Mouse (Mus musculus) olfactory bulb, adult 2 months (tissue): ENCODE data around the gene Mgarp. TPM values are rescaled to one million over a fixed set of nuclear protein-coding genes. Genes with fewer than 3 reads are reported as not detected.
A peak's percentile ranks its signal among the peaks of the same experiment; 100 is the strongest.
"Not testable (repeated sequence)": the region's sequence is repeated elsewhere in the genome, so short reads cannot be mapped to it uniquely, and the experiment has no call there.

Experiments
- H3K27ac ChIP-seq: fragments of 200-500 bp; 2 replicates; pipeline ENCODE4 v1.5.1; 2012; ENCODE audit warnings: low read depth, low read length; ENCODE audit not compliant: insufficient read depth
- H3K4me1 ChIP-seq: fragments of 200-500 bp; 2 replicates; pipeline ENCODE4 v1.6.1; 2012; ENCODE audit warnings: low read length; ENCODE audit not compliant: control insufficient read depth, insufficient read depth
- H3K4me3 ChIP-seq: fragments of 200-500 bp; 2 replicates; pipeline ENCODE4 v1.5.1; 2012; ENCODE audit warnings: mild to moderate bottlenecking, low read depth, low read length, moderate library complexity; ENCODE audit not compliant: insufficient read depth
- CTCF ChIP-seq: fragments of 200-500 bp; IDR thresholded peaks from 2 replicates; pipeline ENCODE4 v1.5.1; 2012; ENCODE audit warnings: low read depth, mild to moderate bottlenecking, low read length, moderate library complexity; ENCODE audit not compliant: insufficient read depth
- POLR2A ChIP-seq: fragments of 200-500 bp; IDR thresholded peaks from 2 replicates; pipeline ENCODE4 v1.6.1; 2012; ENCODE audit warnings: mild to moderate bottlenecking, low read depth, low read length, moderate library complexity; ENCODE audit not compliant: insufficient read depth
- WGBS: fragments of 180-500 bp; shearing (Covaris S2); methylation state at CpG from one replicate; pipeline ENCODE4 v1.1.7; 2018; 5-methylcytosine and 5-hydroxymethylcytosine counted together
- polyA plus RNA-seq: library from polyadenylated mRNA; stranded (reverse); fragments of >200 nt; gene quantifications from 2 replicates; pipeline ENCODE4 v1.2.4, GENCODE M21; 2012; ENCODE audit warnings: low replicate concordance; ENCODE audit not compliant: missing spikeins, insufficient read depth, insufficient read length

The Mgarp gene
- polyA plus RNA-seq, result not detected in 2 replicates

DNA sequence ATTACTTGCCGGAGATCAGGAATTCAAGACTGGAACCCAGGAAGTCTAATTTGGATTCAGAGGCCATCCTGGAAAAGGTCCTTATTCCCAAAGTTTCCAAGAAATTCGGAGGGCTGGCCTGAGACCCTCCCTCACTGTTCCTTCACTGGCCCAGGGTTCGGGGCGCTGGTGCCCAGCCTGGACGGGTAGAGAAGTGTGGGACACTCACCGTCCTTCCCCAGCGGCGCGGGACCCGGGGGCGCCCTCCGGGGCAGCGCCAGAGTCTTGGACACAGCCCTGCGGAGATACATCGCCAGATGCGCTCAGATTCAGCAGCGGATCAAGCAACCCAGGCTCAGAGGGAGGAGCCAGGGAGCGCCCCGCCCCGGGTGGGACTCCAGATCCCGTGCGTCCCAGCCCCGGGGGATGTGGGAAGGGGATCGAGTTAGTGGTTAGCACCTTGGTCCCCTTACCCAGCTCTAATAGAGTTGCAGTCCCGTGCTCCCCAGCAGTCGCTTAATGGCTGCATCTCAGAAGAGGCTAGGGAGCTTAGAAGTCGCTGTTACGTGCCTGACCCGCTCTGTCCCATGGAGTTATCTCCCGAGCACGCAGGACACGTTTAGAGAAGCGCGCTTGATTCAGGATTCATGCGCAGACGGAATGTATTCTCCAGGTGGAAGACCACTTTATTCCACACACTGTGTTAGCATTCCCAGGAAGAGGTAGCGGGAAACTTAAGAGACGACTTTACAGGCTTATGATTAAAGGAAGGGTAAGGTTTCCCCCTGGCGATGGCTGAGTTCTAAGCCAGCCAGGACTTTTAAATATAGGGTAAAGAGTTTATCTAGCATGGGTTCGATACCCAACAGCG lies at the start of gene Mgarp:
TSS of gene Mgarp (minus strand) at position 520 of the 850 bp plus-strand sequence.
- WGBS, result 4% methylated on average over 41 of the region's 41 CpGs
- peak within 1 kb of the TSS; percentile 42 for H3K4me3 ChIP-seq
- H3K27ac ChIP-seq, result no peak within 1 kb of the TSS
- H3K4me1 ChIP-seq, result peaks cover 6% of the 10 kb centered on the region
- TF ChIP-seq CTCF (no peak), POLR2A (no peak)

GRCm38 (mm10) chr3:51434871-51435595 lies 38.5 kb upstream of the Mgarp start:
- 91% methylated on average over 3 of the region's 3 CpGs for WGBS
- Histone ChIP-seq H3K27ac (no peak overlapping the region), H3K4me1 (no peaks in the 10 kb centered on the region), H3K4me3 (no peak overlapping the region)
- TF ChIP-seq POLR2A, result no peak

GRCm38 (mm10) chr3:51434364-51434763 lies 37.8 kb upstream of the Mgarp start:
- not testable (repeated sequence) for H3K4me1 ChIP-seq, H3K4me3 ChIP-seq, H3K27ac ChIP-seq
- WGBS, result 85% methylated on average over 5 of the region's 5 CpGs

DNA sequence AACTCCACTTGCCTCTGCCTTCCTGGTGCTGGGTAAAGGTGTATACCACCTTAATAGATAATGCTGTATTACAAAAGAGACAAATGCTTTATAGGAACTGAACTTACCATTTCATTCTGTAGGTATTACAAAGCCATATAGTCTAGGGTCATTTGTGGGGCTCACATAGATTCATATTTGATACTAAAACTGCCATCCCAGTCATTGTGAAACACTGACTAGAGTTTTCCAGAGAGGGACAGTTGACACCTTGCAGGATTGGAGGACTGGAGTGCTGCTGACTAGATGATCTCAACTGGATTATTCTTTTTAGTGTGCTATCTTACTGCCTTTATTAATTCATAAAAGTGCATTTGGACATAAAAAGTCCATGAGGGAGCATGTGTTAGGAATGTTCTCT lies 28.9 kb upstream of the Mgarp start:
- no peak overlapping the region for H3K27ac ChIP-seq
- TF ChIP-seq POLR2A, result no peak
- H3K4me1 ChIP-seq, result 0 out of 2 replicates have a peak, but pooled peaks cover 2% of the 10 kb centered on the region
- no peak overlapping the region for H3K4me3 ChIP-seq

DNA sequence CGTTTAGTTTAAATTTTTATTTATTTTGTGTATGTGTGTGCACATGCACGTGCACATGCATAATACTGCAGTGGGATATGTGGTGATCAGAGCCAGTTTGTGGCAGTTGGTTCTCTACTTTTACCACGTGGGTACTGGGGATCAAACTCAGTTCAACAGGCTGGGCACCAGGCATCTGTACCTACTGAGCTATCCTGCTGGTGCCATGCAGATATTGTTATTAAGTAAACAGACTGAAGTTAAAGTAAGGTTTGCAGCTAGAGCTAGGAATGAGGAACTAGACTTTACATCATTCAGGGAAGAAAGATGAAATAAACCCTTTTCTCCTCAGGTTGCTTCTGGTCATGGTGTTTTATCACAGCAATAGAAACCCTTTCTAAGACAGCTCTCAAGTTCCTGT lies 25.4 kb upstream of the Mgarp start:
- no peaks in the 10 kb centered on the region for H3K4me1 ChIP-seq
- no peak for TF ChIP-seq CTCF
- TF ChIP-seq POLR2A, result no peak
- 74% methylated on average over 3 of the region's 3 CpGs for WGBS
- no peak overlapping the region for H3K27ac ChIP-seq
- H3K4me3 ChIP-seq, result no peak overlapping the region

DNA sequence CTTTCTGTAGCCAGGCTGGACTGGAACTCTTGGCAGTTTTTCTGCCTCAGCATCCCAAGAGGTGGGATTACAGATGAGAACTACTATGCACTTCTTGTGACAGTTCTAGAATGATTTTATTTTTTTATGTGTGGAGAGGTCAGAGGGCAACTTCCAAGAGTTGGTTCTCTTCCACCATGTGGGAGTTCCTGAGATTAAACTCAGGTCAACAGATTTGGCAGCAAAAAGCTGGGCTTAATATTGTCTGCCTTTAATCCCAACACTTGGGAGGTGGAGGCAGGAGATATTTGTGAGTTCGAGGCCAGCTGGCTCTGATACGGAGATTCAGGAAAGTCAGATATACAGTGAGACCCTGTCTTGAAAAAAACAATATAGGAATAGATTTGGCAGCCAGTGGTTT lies 21.4 kb upstream of the Mgarp start:
- Histone ChIP-seq H3K4me3 (no peak overlapping the region), H3K4me1 (no peaks in the 10 kb centered on the region), H3K27ac (no peak overlapping the region)
- 59% methylated on average over 2 of the region's 2 CpGs for WGBS
- no peak for TF ChIP-seq CTCF
- TF ChIP-seq POLR2A, result no peak

DNA sequence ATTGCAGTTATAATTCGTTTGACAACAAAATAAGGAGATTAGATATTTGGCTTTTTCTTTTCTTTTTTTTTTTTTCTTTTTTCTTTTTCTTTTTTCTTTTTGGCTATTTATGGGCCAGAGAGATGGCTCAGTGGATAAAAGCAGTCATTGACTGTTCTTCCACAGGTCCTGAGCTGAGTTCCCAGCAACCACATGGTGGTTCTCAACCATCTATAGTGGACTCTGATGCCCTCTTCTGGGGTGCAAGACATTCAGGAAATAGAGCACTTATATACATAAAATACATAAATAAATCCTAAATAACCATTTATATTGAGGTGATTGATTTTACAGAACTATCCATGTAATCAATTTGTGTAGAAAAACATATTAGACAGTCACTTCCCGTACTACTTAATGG lies 20.9 kb upstream of the Mgarp start:
- TF ChIP-seq POLR2A (no peak), CTCF (no peak)
- Histone ChIP-seq H3K4me1 (no peaks in the 10 kb centered on the region), H3K4me3 (no peak overlapping the region), H3K27ac (no peak overlapping the region)
- 35% methylated on average over 2 of the region's 2 CpGs for WGBS

- no peaks in the 10 kb centered on the region for H3K4me1 ChIP-seq
- WGBS, result 4% methylated on average over 8 of the region's 8 CpGs
- H3K27ac ChIP-seq, result no peak overlapping the region
- no peak for TF ChIP-seq CTCF
- no peak for TF ChIP-seq POLR2A
- H3K4me3 ChIP-seq, result peak overlapping the region; percentile 96
These were observed 20.6 kb upstream of the Mgarp start for GRCm38 (mm10) chr3:51417135-51417458.

GRCm38 (mm10) chr3:51416364-51417134 lies 20.0 kb upstream of the Mgarp start:
- TF ChIP-seq CTCF, result no peak
- no peak for TF ChIP-seq POLR2A
- Histone ChIP-seq H3K4me1 (no peaks in the 10 kb centered on the region), H3K4me3 (peak overlapping the region; percentile 96), H3K27ac (peak overlapping the region; percentile 60)
- WGBS, result under 1% methylated on average over 68 of the region's 68 CpGs
